Mouse (Mus musculus): ENCODE results near the gene Ccser2. TPM values are rescaled to one million over a fixed set of nuclear protein-coding genes. Genes with fewer than 3 reads are reported as not detected.

The Ccser2 gene
- total and polyA plus RNA-seq, 3 experiments: 8.8 to 9.6 (median 9.3) TPM

DNA sequence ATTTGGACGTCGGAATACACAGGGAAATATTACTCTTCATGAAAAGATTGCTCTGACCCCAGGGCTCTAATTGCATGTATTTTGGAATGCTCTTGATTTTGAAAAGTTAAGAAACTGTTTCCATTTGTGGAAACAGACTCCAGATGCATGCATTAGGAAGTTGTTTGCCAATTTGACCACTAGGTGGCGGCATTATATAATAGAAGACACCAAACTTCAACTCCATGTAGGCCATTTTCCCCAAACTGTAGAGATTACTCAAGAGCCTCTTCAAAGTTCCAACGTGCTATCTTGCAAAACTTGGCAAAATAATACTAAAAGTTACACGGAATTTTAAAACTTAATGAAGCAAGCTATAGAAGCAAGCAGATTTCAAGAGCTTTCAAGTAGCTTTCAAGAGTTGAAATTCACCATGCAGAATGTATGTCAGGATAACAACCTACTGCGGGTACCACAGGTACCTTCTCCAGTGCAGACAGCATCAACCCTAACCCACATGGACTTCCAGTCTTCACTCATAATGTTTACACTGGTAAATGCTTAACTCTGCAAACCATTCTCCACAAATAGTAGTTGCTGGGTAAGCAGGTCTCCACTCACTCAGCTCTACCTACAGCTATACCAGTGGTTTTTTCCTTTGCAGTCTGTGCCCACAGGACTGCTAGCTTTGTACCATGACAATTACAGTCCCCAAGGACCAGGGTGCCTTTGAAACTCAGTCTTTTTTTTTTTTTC lies 101.4 kb downstream of the Ccser2 start:
- no peak overlapping the region for H3K4me3 ChIP-seq (replicated peaks in 1 of 3; ENCODE audit: low read depth in 2 of 3, low read length in 2 of 3, poor library complexity in 1 of 3)
- no peaks in the 10 kb centered on the region for H3K79me2 ChIP-seq (replicated peaks; ENCODE audit: control insufficient read depth, extremely low read depth, insufficient read depth, poor library complexity, severe bottlenecking)
- in situ Hi-C loops (cut with MboI; ENCODE audit: low pct_ligation_motif_present, low pct_unique_long_range_greater_than_20kb, low sequenced_read_pairs): loop anchor here (5.0 to 25.0 kb wide), 3 partner anchors 68 to 270 kb away; partner anchors contain the start of gene Ghitm
- no peaks in the 10 kb centered on the region for H3K9me3 ChIP-seq (replicated peaks; ENCODE audit: low read length)
- H3K27ac ChIP-seq (ENCODE audit: insufficient read depth, low read depth): no peak overlapping the region
- H3K9ac ChIP-seq (ENCODE audit: insufficient read depth, low read depth): no peak overlapping the region
- no peak overlapping the region for H3K4me2 ChIP-seq (ENCODE audit: insufficient read depth, low read depth, poor library complexity, severe bottlenecking)
- no peak for TF ChIP-seq POLR2A (IDR thresholded peaks at IDR 0.05; ENCODE audit: low read depth, low read length)
- TF ChIP-seq RAD21 (IDR thresholded peaks at IDR 0.05; ENCODE audit: low read depth, low read length): peak; percentile 95
- 0 out of 2 replicates have a peak, but pooled peaks have one; percentile 34 for TF ChIP-seq ZNF384 (IDR thresholded peaks at IDR 0.05; ENCODE audit: low read depth, low read length)
- no peak for TF ChIP-seq PAX5 (IDR thresholded peaks at IDR 0.05; ENCODE audit: low read length)
- TF ChIP-seq CTCF (conservative IDR thresholded peaks at IDR 0.05 in 1 of 2, IDR thresholded peaks at IDR 0.05 in 1 of 2; ENCODE audit: low read depth in 2 of 2, low read length in 2 of 2): peak; percentile 61 to 92
- TF ChIP-seq JUN (IDR thresholded peaks at IDR 0.05; ENCODE audit: insufficient read depth, low read depth, low read length): no peak
- TF ChIP-seq SMC3 (IDR thresholded peaks at IDR 0.05; ENCODE audit: low read depth, low read length): peak; percentile 87
- 0 out of 2 replicates have a peak, but pooled peaks have one; percentile 33 for TF ChIP-seq MEF2A (IDR thresholded peaks at IDR 0.05; ENCODE audit: borderline replicate concordance, low read depth, low read length)
- no peak for TF ChIP-seq NRF1 (IDR thresholded peaks at IDR 0.05; ENCODE audit: low read depth, low read length)
- peak; percentile 38; the same call in 1 of the 2 replicates for TF ChIP-seq ZC3H11A (IDR thresholded peaks at IDR 0.05; ENCODE audit: low read depth, low read length)
- TF ChIP-seq MXI1 (IDR thresholded peaks at IDR 0.05; ENCODE audit: low read depth, low read length): no peak
- DNase-seq (ENCODE audit: extremely low read depth): peak; percentile 82
- H3K36me3 ChIP-seq (replicated peaks in 1 of 2; ENCODE audit: control insufficient read depth in 1 of 2, insufficient read depth in 1 of 2, low read length in 1 of 2): no peaks in the 10 kb centered on the region
- dilution Hi-C loops (cut with MboI; ENCODE audit: extremely low pct_ligation_motif_present, extremely low pct_unique_long_range_greater_than_20kb, low sequenced_read_pairs): no loop called here
- peaks cover 6 to 23% of the 10 kb centered on the region in 2 experiments for H3K4me1 ChIP-seq (ENCODE audit: control insufficient read depth in 1 of 2, insufficient read depth in 2 of 2)
- no peaks in the 10 kb centered on the region for H3K27me3 ChIP-seq (replicated peaks)

DNA sequence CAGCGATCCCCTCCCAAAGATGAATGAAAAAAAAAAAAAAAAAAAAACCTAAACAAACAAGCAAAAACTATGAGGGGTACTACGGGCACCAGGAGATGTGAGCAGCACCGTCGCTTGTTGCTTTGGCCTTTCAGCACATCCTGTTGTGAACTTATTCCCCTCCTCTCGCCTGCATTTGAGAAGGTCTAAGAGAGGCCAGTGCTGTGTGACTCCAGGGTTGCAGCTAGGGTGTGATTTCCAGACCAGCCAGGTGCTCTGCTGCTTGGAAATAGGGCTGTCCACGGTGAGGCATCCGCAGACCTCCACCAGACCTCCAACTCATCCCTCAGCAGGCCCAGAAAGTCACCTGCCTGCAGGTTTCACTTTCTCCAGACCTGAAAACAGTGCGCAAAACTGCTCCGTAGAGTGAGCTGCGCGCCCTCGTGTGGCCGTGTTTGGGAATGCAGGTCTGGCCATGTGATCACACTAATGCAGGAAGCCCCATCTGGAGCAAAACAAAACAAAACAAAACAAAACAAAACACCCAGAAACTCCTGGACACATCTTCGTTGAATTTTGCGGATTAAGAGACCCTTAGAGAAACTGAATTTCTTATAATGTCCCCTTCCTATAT lies 104.6 kb downstream of the Ccser2 start:
- peak; percentile 90 for DNase-seq (ENCODE audit: extremely low read depth)
- Histone ChIP-seq H3K4me3 (replicated peaks in 1 of 3; ENCODE audit: low read depth in 2 of 3, low read length in 2 of 3, poor library complexity in 1 of 3) (peak overlapping the region; percentile 47 to 56 (median 53)), H3K79me2 (replicated peaks; ENCODE audit: control insufficient read depth, extremely low read depth, insufficient read depth, poor library complexity, severe bottlenecking) (no peaks in the 10 kb centered on the region), H3K9ac (ENCODE audit: insufficient read depth, low read depth) (peak overlapping the region; percentile 45; the same call in 1 of the 2 replicates), H3K4me1 (ENCODE audit: control insufficient read depth in 1 of 2, insufficient read depth in 2 of 2) (peaks cover 4 to 28% of the 10 kb centered on the region in 2 experiments; a peak in 3 of 4 replicates), H3K4me2 (ENCODE audit: insufficient read depth, low read depth, poor library complexity, severe bottlenecking) (peak overlapping the region; percentile 74), H3K9me3 (replicated peaks; ENCODE audit: low read length) (no peaks in the 10 kb centered on the region), H3K27me3 (replicated peaks) (no peaks in the 10 kb centered on the region), H3K36me3 (replicated peaks in 1 of 2; ENCODE audit: control insufficient read depth in 1 of 2, insufficient read depth in 1 of 2, low read length in 1 of 2) (no peaks in the 10 kb centered on the region), H3K27ac (ENCODE audit: insufficient read depth, low read depth) (peak overlapping the region; percentile 21)
- dilution Hi-C loops (cut with MboI; ENCODE audit: extremely low pct_ligation_motif_present, extremely low pct_unique_long_range_greater_than_20kb, low sequenced_read_pairs): no loop called here
- in situ Hi-C loops (cut with MboI; ENCODE audit: low pct_ligation_motif_present, low pct_unique_long_range_greater_than_20kb, low sequenced_read_pairs): loop anchor here (5.0 to 25.0 kb wide), 3 partner anchors 71 to 273 kb away; partner anchors contain the start of gene Ghitm
- peak; percentile 89 for TF ChIP-seq SIN3A (IDR thresholded peaks at IDR 0.05; ENCODE audit: low read length)
- peak; percentile 82 for TF ChIP-seq MAZ (IDR thresholded peaks at IDR 0.05; ENCODE audit: low read depth, low read length)
- TF ChIP-seq ZKSCAN1 (IDR thresholded peaks at IDR 0.05; ENCODE audit: borderline replicate concordance, low read depth, low read length): peak; percentile 32; the same call in 1 of the 2 replicates
- no peak for TF ChIP-seq GABPA (IDR thresholded peaks at IDR 0.05; ENCODE audit: insufficient replicate concordance, low read depth, low read length)
- peak; percentile 18; the same call in 1 of the 2 replicates for TF ChIP-seq NRF1 (IDR thresholded peaks at IDR 0.05; ENCODE audit: low read depth, low read length)
- no peak for TF ChIP-seq CHD2 (IDR thresholded peaks at IDR 0.05; ENCODE audit: low read length)
- no peak for TF ChIP-seq PAX5 (IDR thresholded peaks at IDR 0.05; ENCODE audit: low read length)
- TF ChIP-seq ZC3H11A (IDR thresholded peaks at IDR 0.05; ENCODE audit: low read depth, low read length): no peak
- 0 out of 2 replicates have a peak, but pooled peaks have one; percentile 41 for TF ChIP-seq KAT2A (IDR thresholded peaks at IDR 0.05; ENCODE audit: insufficient replicate concordance, low read length)
- peak; percentile 92 for TF ChIP-seq MYC (IDR thresholded peaks at IDR 0.05; ENCODE audit: low read depth, low read length)
- peak; percentile 39; the same call in 1 of the 2 replicates for TF ChIP-seq EP300 (IDR thresholded peaks at IDR 0.05; ENCODE audit: low read length)
- TF ChIP-seq JUND (conservative IDR thresholded peaks at IDR 0.05; ENCODE audit: low read depth, low read length): peak; percentile 48; the same call in 1 of the 2 replicates
- 0 out of 2 replicates have a peak, but pooled peaks have one; percentile 52 for TF ChIP-seq ZMIZ1 (IDR thresholded peaks at IDR 0.05; ENCODE audit: low read depth, low read length)
- TF ChIP-seq USF1 (IDR thresholded peaks at IDR 0.05; ENCODE audit: low read depth, low read length): peak; percentile 85
- no peak for TF ChIP-seq E2F4 (IDR thresholded peaks at IDR 0.05; ENCODE audit: insufficient replicate concordance, low read depth, low read length)
- TF ChIP-seq BHLHE40 (IDR thresholded peaks at IDR 0.05; ENCODE audit: low read depth, low read length): peak; percentile 92
- 0 out of 2 replicates have a peak, but pooled peaks have one; percentile 28 for TF ChIP-seq MAFK (IDR thresholded peaks at IDR 0.05; ENCODE audit: insufficient replicate concordance, low read length)
- TF ChIP-seq MEF2A (IDR thresholded peaks at IDR 0.05; ENCODE audit: borderline replicate concordance, low read depth, low read length): peak; percentile 74; the same call in 1 of the 2 replicates
- TF ChIP-seq MXI1 (IDR thresholded peaks at IDR 0.05; ENCODE audit: low read depth, low read length): peak; percentile 86
- TF ChIP-seq UBTF (IDR thresholded peaks at IDR 0.05; ENCODE audit: low read depth, low read length): no peak
- TF ChIP-seq TCF12 (IDR thresholded peaks at IDR 0.05; ENCODE audit: low read depth, low read length): peak; percentile 71; the same call in 1 of the 2 replicates
- TF ChIP-seq SMC3 (IDR thresholded peaks at IDR 0.05; ENCODE audit: low read depth, low read length): peak; percentile 76
